Mouse (Mus musculus) stomach, adult 2 months (tissue): Measurements from ENCODE around the gene Ngrn. TPM values are rescaled to one million over a fixed set of nuclear protein-coding genes. Genes with fewer than 3 reads are reported as not detected.

ENCODE experiments used
- polyA plus RNA-seq: library from polyadenylated mRNA; depleted of rRNA; stranded (reverse); fragments of >200 nt; gene quantifications from 2 replicates; pipeline ENCODE4 v1.2.3, GENCODE M21; 2012; rRNA removed

Gene Ngrn
- polyA plus RNA-seq = 6.5 and 9.0 TPM in 2 replicates

DNA sequence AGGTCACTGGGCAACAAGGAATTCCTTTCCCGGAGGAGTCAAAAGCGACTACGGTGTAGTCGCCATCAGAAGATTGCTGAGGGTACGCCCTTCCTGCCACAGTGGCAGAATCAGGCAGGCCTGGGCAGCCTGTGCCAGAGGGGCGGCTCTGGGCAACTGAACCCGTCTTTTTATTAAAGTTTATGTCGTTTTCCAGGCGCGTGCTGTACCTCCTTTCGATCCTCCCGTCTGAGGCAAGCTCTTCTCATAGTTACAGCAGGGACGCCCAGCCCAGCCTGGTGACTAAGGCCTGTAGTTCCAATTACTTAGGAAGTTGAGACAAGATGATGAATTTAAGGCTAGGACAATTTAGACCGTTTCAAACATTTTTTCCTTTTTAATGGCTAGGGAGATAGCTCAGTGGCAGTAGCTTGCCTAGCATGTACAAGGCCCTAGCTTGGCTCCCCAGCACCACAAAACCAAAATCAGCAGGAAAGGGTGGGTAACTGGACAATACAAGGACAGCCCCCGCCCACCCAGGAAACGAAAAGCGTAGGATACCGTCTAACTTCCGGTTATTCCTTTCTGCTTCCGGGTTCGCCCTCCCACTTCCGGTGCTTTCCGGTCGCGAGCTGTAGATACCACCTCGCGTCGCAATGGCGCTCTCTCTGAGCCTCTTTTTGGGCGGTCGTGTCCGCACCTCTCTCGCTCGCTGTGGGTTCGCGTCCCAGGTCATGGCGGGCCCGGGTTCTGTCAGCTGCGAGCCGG lies at the start of gene Ngrn:
TSS of gene Ngrn (plus strand) at position 591 of the 747 bp plus-strand sequence.

DNA sequence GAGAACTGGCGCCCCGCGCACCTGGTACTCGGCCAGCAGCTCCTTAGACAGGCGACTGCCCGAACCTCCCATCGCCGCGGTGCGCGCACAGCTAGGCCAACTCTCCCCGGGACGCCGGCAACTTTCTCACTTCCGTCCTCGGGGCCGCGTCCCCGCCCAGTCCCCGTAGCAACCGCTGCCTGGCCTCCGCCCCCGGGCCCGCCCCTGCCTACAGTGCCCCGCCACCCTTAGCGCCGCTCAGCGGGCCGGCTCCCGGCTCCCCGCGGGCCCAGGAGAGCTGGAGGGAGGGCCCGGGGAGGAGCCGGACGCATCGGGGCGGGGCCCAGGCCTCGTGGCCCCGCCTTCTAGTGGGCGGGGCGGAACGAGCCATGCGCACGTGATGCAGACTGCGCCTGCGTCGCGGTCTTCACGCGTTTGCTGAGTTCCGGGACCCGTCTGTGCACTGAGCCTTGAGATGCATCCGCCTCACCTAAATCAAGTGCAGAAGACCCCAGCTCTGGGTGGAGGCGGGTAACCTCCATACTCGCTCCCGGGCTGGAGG lies 28.5 kb upstream of the Ngrn start, which contains the start of the genes Cib1 and Gdpgp1:
TSS of gene Cib1 (minus strand) at position 325 of the 541 bp plus-strand sequence.
TSS of gene Gdpgp1 (plus strand) at position 377 of the 541 bp plus-strand sequence.

GRCm38 (mm10) chr7:80246148-80246721 lies 14.8 kb upstream of the Ngrn start, which contains the start of gene Ttll13:
TSS of gene Ttll13 (plus strand) at chr7:80246376.

GRCm38 (mm10) chr7:80268897-80269750 lies 8.1 kb downstream of the Ngrn start, which contains the start of gene Vps33b:
TSS of gene Vps33b (plus strand) at chr7:80269649.

DNA sequence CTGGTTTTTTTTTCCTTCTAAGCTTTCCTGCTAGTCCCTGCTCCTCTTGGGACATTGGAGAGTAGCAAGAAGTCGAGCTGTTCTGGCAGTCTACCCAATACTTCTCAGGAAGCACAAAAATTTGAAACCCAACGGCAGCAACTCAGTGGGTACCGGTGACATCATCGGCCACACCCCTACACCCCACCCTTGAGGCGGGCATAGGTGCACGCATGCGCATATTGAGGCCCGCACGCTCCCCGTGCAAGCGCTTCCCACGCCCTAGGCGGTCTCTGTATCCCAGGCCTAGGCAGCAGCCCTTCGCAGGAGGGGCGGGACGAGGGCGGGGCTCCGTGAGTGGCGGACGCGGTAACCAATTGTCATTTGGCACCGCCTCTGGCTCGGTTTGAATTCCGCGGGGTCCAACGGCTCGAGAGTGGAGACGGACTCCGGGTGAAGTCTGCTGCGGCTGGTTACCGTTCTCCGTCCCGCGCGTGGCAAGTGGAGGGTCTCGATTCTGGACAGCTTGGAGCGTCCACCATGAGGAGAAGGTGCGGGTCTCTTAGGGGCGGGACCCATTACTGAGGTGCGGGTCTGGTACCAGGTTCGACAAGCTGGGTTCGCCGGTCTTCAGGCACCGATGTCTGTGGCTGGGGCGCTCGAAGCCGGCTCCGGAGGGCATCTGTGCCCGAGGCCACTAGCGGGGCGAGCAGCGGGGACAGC lies 33.2 kb downstream of the Ngrn start, which contains the start of gene Prc1:
TSS of gene Prc1 (plus strand) at position 389 of the 702 bp plus-strand sequence.

Other genes starting within 250 kb of the Ngrn start
- gene Zfp710, start 236.4 kb upstream of the Ngrn start, polyA plus RNA-seq = 18.7 and 26.2 TPM in 2 replicates
- gene Idh2, start 145.8 kb upstream of the Ngrn start, polyA plus RNA-seq = 80.6 and 95.4 TPM in 2 replicates
- 28.8 and 30.4 TPM in 2 replicates for gene Sema4b, start 74.4 kb upstream of the Ngrn start, polyA plus RNA-seq
- 213 and 281 TPM in 2 replicates for gene Cib1, start 28.4 kb upstream of the Ngrn start, polyA plus RNA-seq
- 1.6 and 2.6 TPM in 2 replicates for gene Gdpgp1, start 28.4 kb upstream of the Ngrn start, polyA plus RNA-seq
- gene Ttll13, start 14.8 kb upstream of the Ngrn start, polyA plus RNA-seq = 0.06 and 0.09 TPM in 2 replicates
- 2.2 and 5.1 TPM in 2 replicates for gene Vps33b, start 8.4 kb downstream of the Ngrn start, polyA plus RNA-seq
- 3.4 and 4.5 TPM in 2 replicates for gene Prc1, start 33.2 kb downstream of the Ngrn start, polyA plus RNA-seq
- gene Rccd1, start 63.2 kb downstream of the Ngrn start, polyA plus RNA-seq = 3.5 and 3.6 TPM in 2 replicates
- 41.4 and 45.6 TPM in 2 replicates for gene Unc45a, start 79.8 kb downstream of the Ngrn start, polyA plus RNA-seq
- gene Hddc3, start 81.9 kb downstream of the Ngrn start, polyA plus RNA-seq = 7.8 and 8.3 TPM in 2 replicates
- gene Man2a2, start 110.2 kb downstream of the Ngrn start, polyA plus RNA-seq = 23.3 and 27.7 TPM in 2 replicates
- gene Fes, start 126.7 kb downstream of the Ngrn start, polyA plus RNA-seq = 27.2 and 33.1 TPM in 2 replicates
- 497 and 619 TPM in 2 replicates for gene Furin, start 144.2 kb downstream of the Ngrn start, polyA plus RNA-seq